Mouse (Mus musculus) cerebellum, postnatal 25 days (tissue): ENCODE results near the gene Stard13.

Experiments
- DNase-seq, 2 experiments: peaks; one replicate each; pipeline ENCODE4 v3.0.0; 2021; ENCODE audit warnings: mixed read lengths in 2 of 2

Gene Stard13

GRCm38 (mm10) chr5:151137311-151137710 is 96.3 kb downstream of the Stard13 start:
- no peak for DNase-seq

- DNase-seq: no peak
Measured at GRCm38 (mm10) chr5:151135965-151136364, 97.7 kb downstream of the Stard13 start.

- no peak for DNase-seq
Measured at GRCm38 (mm10) chr5:151135078-151135826, 98.4 kb downstream of the Stard13 start.

GRCm38 (mm10) chr5:151134202-151134601 is 99.4 kb downstream of the Stard13 start:
- no peak for DNase-seq

GRCm38 (mm10) chr5:151133744-151134143 is 99.9 kb downstream of the Stard13 start:
- DNase-seq: no peak

- DNase-seq: no peak
Measured at GRCm38 (mm10) chr5:151129762-151130161, 103.9 kb downstream of the Stard13 start.

DNA sequence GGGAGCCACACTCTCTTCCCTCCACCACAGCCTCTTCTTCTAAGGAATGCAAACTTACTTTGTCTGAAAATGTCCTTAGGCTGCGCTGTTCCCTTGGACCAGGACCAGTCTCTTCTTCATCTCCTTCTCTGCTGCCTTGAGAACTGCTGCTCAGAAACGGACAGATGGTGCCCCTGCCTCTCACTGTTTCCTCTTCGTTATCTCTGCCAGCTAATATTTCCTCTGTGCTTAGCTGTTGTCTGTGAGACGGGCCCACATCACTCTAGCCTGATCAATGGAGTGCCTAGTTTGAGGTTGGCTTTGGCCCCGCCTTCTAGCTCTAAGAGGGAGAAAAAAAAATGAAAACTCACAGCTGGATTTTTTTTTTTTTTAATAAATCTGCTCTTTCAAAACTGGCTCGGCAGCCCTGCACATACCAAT is 106.3 kb downstream of the Stard13 start:
- DNase-seq: no peak

DNA sequence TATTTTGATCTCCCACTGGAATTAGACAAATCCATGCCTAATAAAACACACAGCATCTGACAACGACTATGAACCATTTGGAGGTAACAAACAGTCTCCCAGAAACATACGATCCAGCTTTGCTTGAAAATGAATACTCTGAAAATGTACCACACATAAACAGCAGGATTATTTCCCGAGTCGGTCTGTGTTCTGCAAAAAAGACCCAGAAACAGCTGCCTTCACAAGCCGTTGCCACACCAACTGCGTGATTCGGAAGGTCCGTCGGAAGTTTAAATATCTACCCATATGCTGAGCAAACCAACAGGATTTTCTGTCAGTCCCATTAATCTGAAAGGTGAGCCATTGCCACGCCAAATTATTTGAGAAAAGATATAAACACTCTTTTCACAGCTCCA is 107.0 kb downstream of the Stard13 start:
- DNase-seq: no peak

DNA sequence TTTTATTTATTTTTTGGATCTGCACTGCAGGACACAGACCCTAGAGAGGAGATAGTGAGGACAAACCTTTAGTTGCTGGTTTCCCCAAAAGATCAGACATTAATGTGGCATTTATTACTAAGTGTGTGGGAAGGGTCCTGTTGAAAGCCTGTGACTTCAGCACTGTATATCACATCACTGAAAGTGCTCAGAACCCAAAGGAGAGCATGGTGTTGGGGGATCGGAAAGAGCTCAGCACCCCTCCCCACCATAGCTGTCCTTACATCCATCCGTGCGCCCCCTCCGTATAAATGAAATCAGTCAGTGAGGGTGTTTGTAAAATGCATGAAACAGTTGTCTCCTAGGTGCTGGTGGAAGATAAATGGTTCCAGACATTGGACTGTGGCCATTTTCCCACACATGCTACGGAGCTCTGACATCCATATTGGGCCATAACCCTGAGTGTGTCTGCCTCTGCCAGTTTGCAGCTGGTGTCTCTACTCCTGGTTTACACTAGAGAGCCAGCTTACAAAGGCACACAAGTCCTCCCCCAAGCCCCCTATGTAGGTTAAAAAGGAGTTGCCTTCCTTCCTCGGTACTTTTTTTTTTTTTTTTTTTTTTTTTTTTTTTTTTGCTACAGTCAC is 107.5 kb downstream of the Stard13 start:
- no peak for DNase-seq

DNA sequence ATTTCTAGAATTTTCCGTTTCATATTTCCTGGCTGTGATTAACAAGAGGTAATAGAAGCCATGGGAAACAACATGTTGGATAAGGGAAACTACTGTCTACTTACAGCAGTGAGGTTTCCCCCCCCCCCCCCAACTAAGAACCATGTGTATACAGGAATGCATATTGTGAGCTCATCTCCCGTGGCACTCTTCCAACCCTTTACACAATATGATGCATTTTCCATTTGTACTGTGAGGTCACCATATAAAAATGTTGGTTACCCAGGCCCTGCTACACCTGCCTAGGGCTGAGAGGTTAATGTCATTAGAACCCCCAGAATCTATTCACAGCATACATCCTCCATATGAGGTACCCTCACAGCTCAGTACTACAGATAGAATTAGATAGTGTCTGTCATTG is 115.8 kb downstream of the Stard13 start:
- DNase-seq: no peak

DNA sequence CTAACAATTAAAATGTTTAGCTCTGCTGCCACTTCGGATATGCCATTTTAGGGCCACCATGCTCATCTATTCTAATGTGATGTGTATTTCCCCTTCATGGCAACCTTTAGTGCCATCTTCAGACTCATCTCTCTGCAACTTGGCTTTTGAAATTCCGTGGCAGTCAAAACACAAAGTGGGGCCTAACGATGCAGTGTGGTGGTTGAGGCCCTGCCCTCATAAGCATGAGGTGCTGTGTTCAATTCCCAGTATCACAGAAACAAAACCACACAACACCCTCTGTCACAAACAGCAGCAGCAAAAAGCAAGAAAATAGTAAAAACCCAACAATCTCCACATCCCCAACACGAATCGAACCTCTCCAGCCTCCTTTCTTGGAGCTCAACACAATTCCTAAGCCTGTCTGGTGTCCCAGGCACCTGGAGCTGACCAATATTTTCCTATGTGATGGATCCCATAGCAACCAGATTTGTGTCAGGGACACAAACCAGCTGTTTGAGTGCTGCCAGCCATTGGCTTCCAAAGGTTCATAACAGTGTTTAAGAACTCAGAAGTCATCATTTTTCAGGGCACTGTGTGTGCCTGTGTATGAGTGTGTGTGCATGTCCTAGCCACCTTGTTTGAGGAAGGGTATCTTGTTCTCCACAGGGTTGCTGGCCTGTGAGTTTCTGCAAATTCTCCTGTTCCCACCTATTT is 117.3 kb downstream of the Stard13 start:
- no peak for DNase-seq

GRCm38 (mm10) chr5:151112743-151113142 is 120.9 kb downstream of the Stard13 start:
- DNase-seq: no peak

DNA sequence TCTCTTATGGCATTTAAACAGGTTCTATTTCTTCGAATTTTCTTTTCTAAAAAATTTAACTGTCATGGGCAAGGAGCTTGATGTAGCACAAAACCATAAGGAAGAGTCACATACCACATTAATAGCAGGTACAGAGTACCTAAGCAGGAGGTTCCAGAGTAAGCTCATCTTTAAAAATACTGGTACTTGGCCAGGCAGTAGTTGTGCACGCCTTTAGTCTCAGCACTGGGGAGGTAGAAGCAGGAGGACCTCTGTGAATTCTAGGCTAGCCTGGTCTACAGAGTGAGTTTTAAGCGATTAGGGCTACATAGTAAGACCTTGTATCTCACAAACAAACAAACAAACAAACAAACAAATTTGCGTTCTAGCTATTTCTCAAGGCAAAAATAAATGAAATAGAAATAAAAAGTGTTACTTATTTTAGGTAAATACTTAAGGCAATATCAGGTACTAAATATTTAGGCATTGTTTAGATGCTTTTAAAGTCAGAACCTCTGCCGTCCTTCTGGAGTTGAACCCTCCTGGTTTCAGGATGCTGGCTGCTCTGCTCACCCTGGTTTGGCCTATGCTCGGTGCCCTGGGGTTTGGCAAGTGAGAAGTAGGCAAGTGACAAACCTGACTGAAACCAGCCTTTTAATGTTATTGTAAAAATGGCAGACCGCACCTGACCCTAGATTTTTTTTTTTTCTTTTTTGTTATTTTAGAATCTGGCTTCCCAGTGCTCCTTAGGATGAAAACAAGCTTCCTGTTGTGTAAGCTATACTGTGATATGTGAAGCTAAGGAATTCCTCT is 122.4 kb downstream of the Stard13 start:
- no peak for DNase-seq

GRCm38 (mm10) chr5:151110461-151110908 is 123.2 kb downstream of the Stard13 start:
- DNase-seq: no peak

DNA sequence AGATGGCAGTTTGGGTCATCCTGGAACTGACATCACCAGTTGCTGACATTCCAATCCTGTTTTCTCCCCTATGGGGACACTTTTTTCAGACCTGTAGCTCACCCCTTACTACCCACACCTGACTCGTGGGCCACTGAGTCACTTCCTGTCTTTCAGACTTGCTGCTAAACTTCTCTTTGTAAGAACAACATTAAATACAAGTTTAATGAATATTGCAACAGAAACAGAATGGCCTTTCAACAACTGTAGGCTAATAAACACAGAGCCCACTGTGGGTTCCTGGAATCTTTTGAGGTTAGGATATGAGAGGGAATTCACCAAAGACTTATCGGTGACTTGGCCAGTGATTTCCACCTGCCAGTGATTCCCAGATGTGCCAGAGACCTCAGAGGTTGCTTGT is 123.8 kb downstream of the Stard13 start:
- DNase-seq: no peak

DNA sequence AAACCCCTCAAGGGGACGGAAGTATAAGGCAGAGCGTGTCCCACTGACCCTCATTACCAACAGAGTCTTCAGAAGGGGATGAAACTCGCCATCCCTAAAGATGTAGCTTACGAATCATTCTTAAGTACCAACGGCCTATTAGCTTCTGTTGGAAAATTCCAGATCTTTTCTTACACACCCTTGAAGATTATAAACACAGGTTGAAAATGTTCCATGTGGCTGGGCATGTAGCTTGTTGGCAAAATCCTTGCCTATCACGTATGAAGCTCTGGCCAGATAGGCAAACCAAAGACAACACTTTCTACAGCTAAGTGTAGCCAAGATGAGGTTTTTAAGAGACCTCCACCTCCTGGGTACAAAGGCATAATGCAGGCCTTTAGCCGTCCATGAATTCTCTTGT is 124.7 kb downstream of the Stard13 start:
- no peak for DNase-seq

- no peak for DNase-seq
Measured at GRCm38 (mm10) chr5:151108291-151108897, 125.2 kb downstream of the Stard13 start.

DNA sequence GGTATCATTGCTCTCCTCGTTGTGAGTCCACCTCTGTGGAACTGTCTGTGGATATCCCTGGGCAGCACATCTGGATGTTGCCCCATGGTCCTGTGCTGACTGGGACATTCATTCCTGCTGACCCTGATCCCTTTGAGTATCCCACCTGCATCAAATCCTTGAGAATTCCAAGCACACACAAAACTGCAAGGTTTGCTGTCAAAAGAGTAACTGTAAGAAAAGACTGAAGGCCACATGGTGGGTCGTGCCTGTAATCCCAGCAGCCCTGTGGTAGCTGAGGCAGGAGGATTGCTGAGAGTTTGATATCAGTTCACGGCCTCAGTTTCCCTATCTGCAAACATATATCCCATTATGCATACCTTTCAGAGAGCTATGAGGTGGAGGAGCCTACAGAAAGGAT is 126.8 kb downstream of the Stard13 start:
- no peak for DNase-seq

- DNase-seq: no peak
Measured at GRCm38 (mm10) chr5:151105054-151105971, 128.3 kb downstream of the Stard13 start.

DNA sequence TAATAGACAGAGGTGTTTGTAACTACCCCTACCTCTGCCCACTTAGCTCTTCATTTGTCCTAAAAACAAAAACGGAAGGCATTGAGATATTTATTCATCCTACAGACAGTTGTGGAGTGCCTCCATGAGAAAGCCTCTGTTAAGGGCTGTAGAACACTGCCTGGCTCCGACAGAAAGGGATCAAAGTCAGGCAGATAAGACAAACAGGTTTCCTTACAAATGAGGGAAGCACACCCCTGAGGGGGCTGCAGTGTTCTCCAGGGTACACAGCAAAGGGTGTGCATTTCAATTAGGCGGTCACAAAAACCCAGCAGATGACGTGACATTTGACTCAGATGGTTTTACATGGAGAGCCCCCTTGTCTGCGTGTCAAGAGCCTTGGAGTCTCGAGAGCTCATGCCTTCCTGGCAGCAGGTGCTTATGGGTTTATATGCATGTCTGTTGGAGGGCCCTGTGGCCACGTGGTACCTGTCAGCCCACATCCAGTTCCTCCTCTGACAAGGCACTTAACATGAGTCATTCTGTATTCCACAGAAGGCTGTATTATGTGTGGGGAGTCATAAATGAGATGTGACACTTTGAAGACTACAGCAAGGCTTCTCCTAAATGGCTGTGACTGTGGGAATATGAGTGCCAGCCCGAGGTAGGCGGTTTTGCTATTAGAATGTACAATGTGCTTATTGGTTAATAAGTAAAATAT is 129.1 kb downstream of the Stard13 start:
- DNase-seq: no peak

GRCm38 (mm10) chr5:151103284-151103683 is 130.4 kb downstream of the Stard13 start:
- no peak for DNase-seq
